Mouse (Mus musculus): ENCODE results near the gene Abcb10.
"Not testable (repeated sequence)": the region's sequence is repeated elsewhere in the genome, so short reads cannot be mapped to it uniquely, and the experiment has no call there.

The Abcb10 gene

DNA sequence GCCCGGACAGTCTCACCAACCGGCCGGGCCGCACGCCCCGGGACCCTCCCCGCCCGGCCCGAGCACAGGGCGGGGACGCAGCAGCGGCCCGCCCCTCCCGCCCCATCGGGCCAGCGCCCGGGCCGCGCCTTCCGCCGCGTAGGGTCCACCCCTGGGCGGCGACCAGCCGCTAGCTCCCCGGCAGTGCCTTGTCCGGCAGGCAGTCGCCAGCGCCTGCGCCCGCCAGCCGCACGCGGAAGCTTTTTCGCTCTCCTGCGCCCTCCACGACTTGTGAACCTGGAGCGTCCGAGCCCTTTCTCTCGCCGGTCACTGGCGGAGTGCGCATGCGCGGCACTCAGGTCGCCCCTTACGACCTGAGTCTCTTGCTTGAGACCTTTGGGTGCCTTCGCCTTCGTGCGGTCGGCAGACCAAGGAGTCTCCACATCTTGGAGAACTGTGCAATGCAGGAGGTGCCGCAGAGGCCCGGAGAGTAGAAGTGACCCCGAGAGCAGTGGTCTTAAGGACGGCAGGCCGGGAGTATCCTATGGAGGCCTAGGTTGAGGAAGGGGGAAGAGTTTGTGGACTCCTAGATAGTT is at the start of gene Abcb10:
Gene Abcb10 (minus strand): TSS at position 297 of the 575 bp plus-strand sequence.
- peak; percentile 92 for DNase-seq

DNA sequence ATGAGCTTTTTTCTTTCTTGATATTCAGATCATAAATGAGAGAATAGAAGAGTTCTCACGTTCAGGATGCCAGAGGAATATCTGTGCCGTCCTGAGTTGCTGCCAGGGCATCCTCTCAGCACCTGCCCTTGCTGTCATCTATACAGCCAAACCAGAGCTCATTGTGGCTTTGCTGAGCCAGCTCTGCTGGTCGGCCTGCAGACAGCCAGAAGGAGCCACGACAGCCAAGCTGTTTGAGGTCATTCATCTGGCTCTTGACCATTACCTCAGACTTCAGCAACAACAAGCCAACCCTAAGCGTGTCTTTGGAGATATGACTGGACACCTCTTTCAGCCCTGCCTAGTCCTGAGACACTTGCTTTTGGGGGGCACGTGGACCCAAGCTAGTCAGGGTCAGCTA is 44.9 kb upstream of the Abcb10 start:
- peak; percentile 77 for DNase-seq

DNA sequence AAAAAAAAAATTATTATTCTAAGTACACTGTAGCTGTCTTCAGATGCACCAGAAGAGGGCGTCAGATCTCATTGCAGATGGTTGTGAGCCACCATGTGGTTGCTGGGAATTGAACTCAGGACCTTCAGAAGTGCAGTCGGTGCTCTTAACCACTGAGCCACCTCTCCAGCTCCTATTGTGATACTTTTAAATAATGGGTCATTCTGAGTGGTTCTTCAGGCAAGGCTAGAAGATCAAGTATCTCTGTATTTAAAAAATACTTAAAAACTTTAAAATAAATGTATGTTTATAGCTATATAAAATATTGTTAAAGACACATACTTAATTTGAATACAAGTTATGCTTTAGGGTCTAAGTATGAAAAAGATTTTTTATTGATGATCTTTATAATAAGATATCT is 43.3 kb upstream of the Abcb10 start:
- DNase-seq, result not testable (repeated sequence)

GRCm38 (mm10) chr8:124021237-124022227 is 38.6 kb upstream of the Abcb10 start, which contains the start of the genes Taf5l and Urb2:
Taf5l (minus strand) TSS chr8:124021397.
Urb2 (plus strand) TSS chr8:124021508.
- DNase-seq, result peak; percentile 93

GRCm38 (mm10) chr8:124020439-124021236 is 37.7 kb upstream of the Abcb10 start:
- peak; percentile 60 for DNase-seq

GRCm38 (mm10) chr8:124019782-124020181 is 36.9 kb upstream of the Abcb10 start:
- DNase-seq, result peak; percentile 23

DNA sequence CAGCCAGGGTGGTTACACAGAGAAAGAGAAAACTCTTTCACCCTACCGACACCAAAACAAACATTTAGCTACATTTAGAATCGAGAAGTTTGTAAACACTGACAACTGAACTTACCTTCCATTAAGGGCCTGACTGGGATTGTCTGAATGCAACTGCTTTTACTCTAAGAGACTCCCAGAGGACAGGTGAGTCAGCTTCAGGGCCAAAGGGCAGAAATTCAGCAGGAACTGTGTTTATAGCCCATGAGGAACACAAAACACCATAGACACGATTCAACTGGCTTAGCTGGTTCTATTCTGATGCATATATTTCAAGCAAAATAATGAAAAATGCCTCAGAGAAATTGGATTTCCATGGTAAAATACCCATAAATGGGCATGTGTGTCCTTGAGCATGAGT is 31.8 kb upstream of the Abcb10 start:
- no peak for DNase-seq

- not testable (repeated sequence) for DNase-seq
Measured at GRCm38 (mm10) chr8:124014299-124014698, 31.4 kb upstream of the Abcb10 start.

GRCm38 (mm10) chr8:124011989-124012586 is 29.2 kb upstream of the Abcb10 start:
- DNase-seq, result no peak

GRCm38 (mm10) chr8:124011580-124011979 is 28.7 kb upstream of the Abcb10 start:
- no peak for DNase-seq

GRCm38 (mm10) chr8:124007829-124008228 is 24.9 kb upstream of the Abcb10 start:
- no peak for DNase-seq

GRCm38 (mm10) chr8:124002546-124003108 is 19.7 kb upstream of the Abcb10 start:
- no peak for DNase-seq

DNA sequence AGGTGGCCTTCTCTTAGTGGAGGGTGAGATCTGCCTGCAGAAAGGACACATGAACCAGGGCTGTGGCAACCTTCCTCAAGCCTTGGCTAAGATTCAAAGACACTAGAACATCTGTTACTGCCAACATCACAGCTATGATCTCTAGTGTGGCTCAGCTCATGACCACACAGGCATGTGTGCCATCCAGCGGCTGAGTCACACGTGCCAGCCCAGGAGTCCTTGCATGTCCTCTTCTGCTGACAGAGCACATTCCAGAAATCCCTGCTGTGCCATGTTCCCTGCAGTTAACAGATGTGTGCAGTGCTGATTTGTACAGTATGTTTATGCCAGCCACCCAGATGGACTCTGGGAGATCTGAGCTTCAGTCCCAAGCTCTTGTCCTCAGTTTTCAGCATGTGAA is 16.6 kb upstream of the Abcb10 start:
- DNase-seq, result no peak

DNA sequence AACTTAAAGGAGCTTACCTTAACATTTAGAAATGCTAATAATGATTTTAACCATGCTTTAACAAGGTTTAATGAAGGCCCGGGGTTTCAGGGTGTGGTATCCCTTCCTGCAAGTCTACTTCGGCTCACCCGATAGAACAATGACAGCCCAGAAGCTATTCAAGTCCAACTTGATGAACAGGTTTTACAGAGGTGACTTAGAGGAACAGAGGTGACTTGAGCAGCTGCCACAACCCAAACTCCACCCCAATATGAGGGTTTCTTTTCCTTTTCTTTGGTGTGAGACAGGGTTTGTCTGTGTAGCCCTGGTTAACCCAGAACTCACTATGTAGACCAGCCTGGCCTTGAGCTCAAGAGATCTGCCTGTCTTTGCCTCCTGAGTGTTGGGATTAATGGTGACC is 11.1 kb upstream of the Abcb10 start:
- DNase-seq, result no peak

DNA sequence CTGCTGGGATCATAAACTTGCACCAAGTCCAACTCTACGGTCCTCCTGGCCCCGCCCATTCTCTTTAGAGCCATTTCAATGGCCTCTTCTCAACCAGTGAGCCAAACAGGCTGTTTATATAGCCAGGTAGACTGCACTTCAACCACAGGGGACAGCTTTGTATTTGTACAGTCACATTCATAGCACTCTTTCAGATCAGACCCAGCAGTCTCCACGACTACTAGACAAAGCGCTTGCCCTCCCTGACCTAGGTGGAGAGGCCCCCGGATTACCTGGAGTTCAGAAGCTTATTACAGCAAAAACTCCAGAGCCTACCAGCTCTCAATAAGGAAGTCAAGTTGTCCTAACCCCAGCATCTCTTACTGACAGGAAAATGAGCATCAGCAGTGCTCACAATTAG is 10.7 kb upstream of the Abcb10 start:
- no peak for DNase-seq

DNA sequence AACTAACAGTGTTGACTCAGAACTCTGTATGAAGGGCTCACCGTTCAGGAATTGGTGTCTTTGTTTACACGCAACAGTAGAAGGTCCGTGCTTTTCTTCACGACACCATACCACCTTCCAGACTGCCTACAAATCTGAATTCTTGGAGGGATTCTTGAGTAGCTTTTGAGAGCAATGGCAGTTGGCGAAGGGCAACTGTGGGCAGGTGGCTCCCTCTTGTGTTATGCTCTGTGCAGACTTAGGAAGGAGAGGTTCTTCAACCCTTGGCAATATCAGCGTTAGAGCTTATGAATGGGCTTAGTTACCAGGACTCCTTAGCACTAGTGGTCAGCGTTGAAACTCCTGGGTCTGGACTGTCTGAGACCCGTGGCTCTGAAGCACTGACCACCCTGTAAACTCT is 9.7 kb upstream of the Abcb10 start:
- no peak for DNase-seq

- no peak for DNase-seq
Measured at GRCm38 (mm10) chr8:123990277-123991049, 7.5 kb upstream of the Abcb10 start.

DNA sequence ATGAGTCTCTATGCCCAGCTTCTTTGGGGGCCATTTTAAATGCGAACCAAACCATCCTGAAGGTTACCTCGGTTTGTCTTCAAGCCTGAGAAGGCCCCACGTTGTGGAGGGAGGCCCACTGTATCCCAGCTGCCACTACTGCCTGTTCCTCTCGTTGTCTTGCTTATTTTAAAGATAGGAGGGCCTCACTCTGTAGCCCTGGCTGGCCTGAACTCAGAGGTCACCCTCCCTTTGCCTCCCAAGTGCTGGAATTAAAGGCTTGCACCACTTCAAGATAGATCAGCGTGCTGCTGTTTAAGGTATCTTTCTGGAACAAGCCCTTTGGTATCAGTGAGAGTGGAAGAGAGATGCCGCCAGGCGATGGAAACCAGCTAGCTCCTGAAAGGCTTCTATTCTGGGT is 6.2 kb upstream of the Abcb10 start:
- DNase-seq, result no peak

- no peak for DNase-seq
Measured at GRCm38 (mm10) chr8:123988605-123989038, 5.7 kb upstream of the Abcb10 start.

- peak; percentile 61 for DNase-seq
Measured at GRCm38 (mm10) chr8:123982291-123982793, 580 bp downstream of the Abcb10 start.

DNA sequence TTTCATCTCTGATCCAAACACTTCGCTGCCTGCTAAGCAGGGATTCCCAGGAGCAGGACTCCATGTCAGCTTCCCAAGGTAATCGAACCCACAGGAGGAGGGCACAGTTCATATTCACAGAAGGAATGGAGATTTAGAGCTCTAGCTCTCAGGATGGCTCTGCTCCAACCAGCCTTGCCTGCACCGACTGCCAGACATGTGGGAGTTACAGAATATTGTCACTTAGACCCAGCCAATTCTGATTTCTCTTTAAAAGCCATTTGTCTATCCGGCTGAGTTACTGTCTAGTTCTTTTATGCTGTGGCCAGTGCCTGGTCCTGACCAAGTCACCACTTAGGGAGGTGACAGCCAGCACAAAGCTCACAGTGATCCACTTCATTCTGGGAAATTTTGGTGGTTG is 1.2 kb downstream of the Abcb10 start:
- DNase-seq, result no peak
